Mouse (Mus musculus) neural tube, embryonic 11.5 days (tissue): ENCODE measurements around the gene Cpn2. TPM values are rescaled to one million over a fixed set of nuclear protein-coding genes. Genes with fewer than 3 reads are reported as not detected.

Experiments
- ATAC-seq: fragments of 200-750 bp; cut with Nextera tagmentation; 2 replicates; pipeline ENCODE4 v1.8.0; 2017; ENCODE audit warnings: moderate number of reproducible peaks, mild to moderate bottlenecking, moderate TSS enrichment, moderate library complexity; ENCODE audit not compliant: insufficient read depth, low FRiP score, low TSS enrichment
- DNase-seq: peaks from one replicate; pipeline ENCODE4 v3.0.0-alpha.2; 2015; ENCODE audit warnings: low spot score
- H3K27ac ChIP-seq: fragments of 300-500 bp; sonication (generic); 2 replicates; pipeline ENCODE4 v1.5.1; 2014; ENCODE audit warnings: low read depth, mild to moderate bottlenecking, low read length
- H3K27me3 ChIP-seq: fragments of 300-500 bp; sonication (generic); 2 replicates; pipeline ENCODE4 v1.6.1; 2014; ENCODE audit warnings: mild to moderate bottlenecking, low read length, mixed read lengths; ENCODE audit not compliant: control insufficient read depth, insufficient read depth
- H3K36me3 ChIP-seq: fragments of 300-500 bp; sonication (generic); 2 replicates; pipeline ENCODE4 v1.6.1; 2014; ENCODE audit warnings: mild to moderate bottlenecking, low read length, moderate library complexity, mixed read lengths; ENCODE audit not compliant: control insufficient read depth, insufficient read depth
- H3K4me1 ChIP-seq: fragments of 300-500 bp; sonication (generic); 2 replicates; pipeline ENCODE4 v1.6.1; 2014; ENCODE audit warnings: low read length, mixed read lengths; ENCODE audit not compliant: control insufficient read depth, insufficient read depth
- H3K4me2 ChIP-seq: fragments of 300-500 bp; sonication (generic); 2 replicates; pipeline ENCODE4 v1.6.1; 2014; ENCODE audit warnings: low read depth, mild to moderate bottlenecking, moderate library complexity
- H3K4me3 ChIP-seq: fragments of 300-500 bp; sonication (generic); 2 replicates; pipeline ENCODE4 v1.5.1; 2014; ENCODE audit warnings: low read depth, low read length
- H3K9ac ChIP-seq: fragments of 300-500 bp; sonication (generic); 2 replicates; pipeline ENCODE4 v1.6.1; 2014; ENCODE audit warnings: mild to moderate bottlenecking, low read length
- H3K9me3 ChIP-seq: fragments of 300-500 bp; sonication (generic); 2 replicates; pipeline ENCODE4 v1.6.1; 2016; ENCODE audit warnings: low read length; ENCODE audit not compliant: control insufficient read depth
- WGBS: fragments of 180-500 bp; shearing (Covaris S2); extraction: QIAGEN DNeasy Blood & Tissue Kit; methylation state at CpG from one replicate; pipeline ENCODE4 v1.1.7; 2014; 5-methylcytosine and 5-hydroxymethylcytosine counted together
- polyA plus RNA-seq: library from polyadenylated mRNA; unstranded; fragments of >200 nt; fragmentation: Nextera tagmentation; extraction: Ambion mirVana; gene quantifications from 2 replicates; pipeline ENCODE4 v1.2.1, GENCODE M21; 2014

The Cpn2 gene
- not detected in 2 replicates for polyA plus RNA-seq

GRCm38 (mm10) chr16:30267359-30267758 is at the start of gene Cpn2:
Gene Cpn2 (minus strand): TSS chr16:30267499.
- Histone ChIP-seq H3K27me3 (no peaks in the 10 kb centered on the region), H3K9me3 (no peaks in the 10 kb centered on the region), H3K4me2 (no peak within 1 kb of the TSS), H3K36me3 (no peaks in the 10 kb centered on the region), H3K27ac (no peak within 1 kb of the TSS), H3K4me1 (no peaks in the 10 kb centered on the region), H3K4me3 (no peak within 1 kb of the TSS), H3K9ac (no peak within 1 kb of the TSS)
- ATAC-seq = no peak
- WGBS = 75% methylated on average over 5 of the region's 5 CpGs
- no peak for DNase-seq

- Histone ChIP-seq H3K4me1 (peaks cover 5% of the 10 kb centered on the region), H3K36me3 (no peaks in the 10 kb centered on the region), H3K27me3 (peaks cover 22% of the 10 kb centered on the region), H3K27ac (no peak overlapping the region), H3K9ac (no peak overlapping the region), H3K9me3 (no peaks in the 10 kb centered on the region), H3K4me2 (no peak overlapping the region), H3K4me3 (no peak overlapping the region)
- ATAC-seq = no peak
- DNase-seq = no peak
Measured at GRCm38 (mm10) chr16:30314236-30314635, 46.9 kb upstream of the Cpn2 start.

DNA sequence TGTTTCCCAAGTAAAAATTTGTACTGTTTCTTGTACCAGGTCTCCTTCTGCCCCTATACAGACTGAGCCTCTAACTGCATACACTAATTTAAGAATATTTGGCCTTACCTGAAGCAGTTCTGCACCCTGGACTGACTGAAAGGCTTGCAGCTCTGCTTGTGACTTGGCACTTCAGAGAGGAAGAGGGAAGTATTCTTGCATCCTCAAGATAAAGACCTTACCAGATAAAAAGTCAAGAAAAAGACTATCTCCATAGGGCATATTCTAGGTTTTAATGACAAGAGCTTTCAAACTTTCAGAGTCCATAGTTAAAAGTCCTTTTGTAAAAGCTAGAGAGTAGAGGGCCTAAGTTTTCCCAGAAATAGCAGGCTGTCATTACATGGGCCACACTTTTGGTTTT is 43.3 kb upstream of the Cpn2 start, which contains the start of gene Gp5:
Gp5 (minus strand) TSS at position 133 of the 400 bp plus-strand sequence.
- Histone ChIP-seq H3K27ac (no peak within 1 kb of the TSS), H3K36me3 (no peaks in the 10 kb centered on the region), H3K9ac (no peak within 1 kb of the TSS), H3K4me1 (peaks cover 16% of the 10 kb centered on the region), H3K27me3 (peaks cover 51% of the 10 kb centered on the region), H3K4me2 (peak within 1 kb of the TSS; percentile 97), H3K4me3 (peak within 1 kb of the TSS; percentile 10), H3K9me3 (no peaks in the 10 kb centered on the region)
- ATAC-seq (no peak), DNase-seq (no peak)

DNA sequence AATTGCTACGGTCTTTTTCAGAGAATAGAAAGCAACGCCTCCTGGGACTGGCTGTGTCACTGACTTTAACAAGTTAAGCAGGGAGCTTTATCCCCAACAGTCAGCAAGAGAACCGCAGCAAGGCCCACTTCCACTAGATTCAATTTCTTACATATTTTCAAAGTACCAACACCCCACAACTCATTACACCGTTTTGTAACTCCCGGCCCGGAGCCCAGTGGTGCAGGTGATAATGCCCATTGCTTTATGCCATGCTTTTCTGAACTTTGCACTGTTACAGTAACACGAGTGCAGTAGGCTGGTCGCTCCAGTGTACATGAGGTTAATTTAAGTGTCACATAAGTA is 42.8 kb upstream of the Cpn2 start:
- no peak overlapping the region for H3K4me2 ChIP-seq
- H3K4me3 ChIP-seq = no peak overlapping the region
- DNase-seq = no peak
- ATAC-seq = no peak
- H3K4me1 ChIP-seq = peaks cover 16% of the 10 kb centered on the region
- no peak overlapping the region for H3K9ac ChIP-seq
- peaks cover 51% of the 10 kb centered on the region for H3K27me3 ChIP-seq
- H3K27ac ChIP-seq = no peak overlapping the region
- no peaks in the 10 kb centered on the region for H3K9me3 ChIP-seq
- H3K36me3 ChIP-seq = no peaks in the 10 kb centered on the region
- 55% methylated on average over 8 of the region's 8 CpGs for WGBS

GRCm38 (mm10) chr16:30309395-30310170 is 42.3 kb upstream of the Cpn2 start:
- H3K36me3 ChIP-seq = no peaks in the 10 kb centered on the region
- WGBS = 4% methylated on average over 34 of the region's 34 CpGs
- DNase-seq (peak; percentile 56), ATAC-seq (no peak)
- peak overlapping the region; percentile 54 for H3K4me3 ChIP-seq
- H3K9me3 ChIP-seq = no peaks in the 10 kb centered on the region
- no peak overlapping the region for H3K27ac ChIP-seq
- H3K4me2 ChIP-seq = peak overlapping the region; percentile 97
- peaks cover 51% of the 10 kb centered on the region for H3K27me3 ChIP-seq
- H3K9ac ChIP-seq = no peak overlapping the region
- peaks cover 16% of the 10 kb centered on the region for H3K4me1 ChIP-seq

DNA sequence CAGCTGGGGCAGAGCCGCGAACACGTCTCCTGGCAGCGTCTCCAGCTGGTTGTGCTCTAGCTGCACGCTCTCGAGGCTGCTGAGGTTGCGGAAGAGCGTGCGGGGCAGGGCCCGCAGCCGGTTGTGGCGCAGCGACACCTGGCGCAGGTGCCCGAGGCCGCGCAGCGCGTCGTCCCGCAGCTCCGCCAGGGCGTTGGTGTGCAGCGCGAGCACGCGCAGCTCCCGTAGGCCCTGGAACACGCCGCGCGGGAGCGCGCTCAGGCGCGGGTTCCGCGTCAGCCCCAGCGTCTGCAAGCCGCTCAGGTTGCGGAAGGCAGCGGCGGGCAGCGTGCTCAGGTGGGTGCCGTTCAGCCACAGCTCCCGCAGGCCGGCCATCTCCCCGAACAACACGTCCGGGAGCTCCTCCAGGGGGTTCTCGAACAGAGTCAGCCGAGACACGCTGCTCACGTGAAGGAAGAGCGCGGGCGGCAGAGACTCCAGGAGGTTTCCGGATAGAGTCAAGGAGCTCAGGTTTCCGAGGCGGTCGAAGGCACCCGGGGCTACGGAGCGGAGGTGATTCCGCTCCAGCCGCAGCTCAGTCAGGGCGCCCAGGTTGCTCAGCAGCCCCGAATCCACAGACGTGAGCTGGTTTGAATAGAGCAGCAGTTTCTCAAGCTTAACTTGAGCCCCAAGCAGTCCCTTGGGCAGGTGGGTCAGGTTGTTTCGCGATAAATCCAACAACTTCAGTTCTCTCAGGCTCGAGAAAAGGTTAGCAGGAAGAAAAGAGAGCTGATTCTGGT is 41.5 kb upstream of the Cpn2 start:
- DNase-seq (peak; percentile 69), ATAC-seq (no peak)
- H3K27me3 ChIP-seq = peaks cover 51% of the 10 kb centered on the region

GRCm38 (mm10) chr16:30307961-30308615 is 40.8 kb upstream of the Cpn2 start:
- ATAC-seq = no peak
- peak overlapping the region; percentile 54 for H3K4me3 ChIP-seq
- peak; percentile 48 for DNase-seq
- peaks cover 16% of the 10 kb centered on the region for H3K4me1 ChIP-seq
- H3K36me3 ChIP-seq = no peaks in the 10 kb centered on the region
- no peaks in the 10 kb centered on the region for H3K9me3 ChIP-seq
- WGBS = 12% methylated on average over 29 of the region's 29 CpGs
- H3K4me2 ChIP-seq = peak overlapping the region; percentile 97
- peaks cover 51% of the 10 kb centered on the region for H3K27me3 ChIP-seq
- H3K9ac ChIP-seq = peak overlapping the region; percentile 49
- no peak overlapping the region for H3K27ac ChIP-seq

More for the DNA sequence above, 41.5 kb upstream of the Cpn2 start:
- H3K9me3 ChIP-seq = no peaks in the 10 kb centered on the region
- peak overlapping the region; percentile 97 for H3K4me2 ChIP-seq
- under 1% methylated on average over 72 of the region's 72 CpGs for WGBS
- no peaks in the 10 kb centered on the region for H3K36me3 ChIP-seq
- H3K27ac ChIP-seq = no peak overlapping the region
- H3K4me1 ChIP-seq = peaks cover 16% of the 10 kb centered on the region
- peak overlapping the region; percentile 54 for H3K4me3 ChIP-seq
- peak overlapping the region; percentile 49 for H3K9ac ChIP-seq

DNA sequence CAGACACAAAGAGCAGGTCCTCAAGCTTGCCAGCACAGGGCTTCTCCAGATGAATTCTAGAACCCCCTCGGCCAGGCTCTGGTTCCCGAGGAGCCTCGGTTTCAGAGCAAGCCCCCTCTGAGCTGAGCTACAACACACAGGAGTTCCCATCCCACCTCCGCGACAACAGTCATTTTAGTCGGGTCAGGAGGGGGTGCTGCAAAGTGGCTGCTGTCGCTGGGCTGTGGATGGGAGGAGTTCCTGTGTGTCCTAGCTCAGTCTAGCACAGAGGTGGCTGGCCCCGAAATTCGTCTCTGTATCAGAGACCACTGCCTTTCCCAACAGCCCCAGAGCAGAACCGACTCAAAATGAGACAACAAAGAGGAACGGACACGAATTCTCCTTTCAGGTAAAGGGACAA is 40.0 kb upstream of the Cpn2 start:
- no peak overlapping the region for H3K9ac ChIP-seq
- no peak for ATAC-seq
- no peak overlapping the region for H3K27ac ChIP-seq
- H3K27me3 ChIP-seq = peaks cover 51% of the 10 kb centered on the region
- no peak overlapping the region for H3K4me3 ChIP-seq
- H3K36me3 ChIP-seq = no peaks in the 10 kb centered on the region
- 59% methylated on average over 12 of the region's 12 CpGs for WGBS
- DNase-seq = no peak
- H3K4me2 ChIP-seq = no peak overlapping the region
- no peaks in the 10 kb centered on the region for H3K9me3 ChIP-seq
- H3K4me1 ChIP-seq = peaks cover 16% of the 10 kb centered on the region
